Mouse (Mus musculus): Measurements from ENCODE around the gene Ttc23l. TPM values are rescaled to one million over a fixed set of nuclear protein-coding genes. Genes with fewer than 3 reads are reported as not detected.

Ttc23l gene
- not detected in 2 replicates for polyA plus RNA-seq (2015; fragmentation: Nextera tagmentation; extraction: Ambion mirVana)

- H3K36me3 ChIP-seq (ENCODE audit: insufficient read depth, low read length), result no peaks in the 10 kb centered on the region
- 91% methylated on average over 13 of the region's 13 CpGs for WGBS
- H3K27me3 ChIP-seq (ENCODE audit: insufficient read depth, low read length), result no peaks in the 10 kb centered on the region
- no peak within 1 kb of the TSS for H3K4me3 ChIP-seq (ENCODE audit: low read length)
- no peak within 1 kb of the TSS for H3K9ac ChIP-seq (replicated peaks; ENCODE audit: low read length)
- ATAC-seq (ENCODE audit: low FRiP score, low TSS enrichment), result no peak
- no peak within 1 kb of the TSS for H3K4me2 ChIP-seq (replicated peaks; ENCODE audit: low read depth, low read length)
- H3K27ac ChIP-seq (ENCODE audit: low read length), result no peak within 1 kb of the TSS
- H3K9me3 ChIP-seq (ENCODE audit: low read length), result no peaks in the 10 kb centered on the region
- H3K4me1 ChIP-seq (ENCODE audit: insufficient read depth, low read length), result no peaks in the 10 kb centered on the region
Measured at GRCm38 (mm10) chr15:10558465-10558864, at the start of gene Ttc23l. Gene Ttc23l (minus strand): TSS chr15:10558668.

GRCm38 (mm10) chr15:10599413-10599812 is 40.9 kb upstream of the Ttc23l start:
- Histone ChIP-seq H3K9me3 (ENCODE audit: low read length) (peaks cover 6% of the 10 kb centered on the region; the same call in 1 of the 2 replicates), H3K4me1 (ENCODE audit: insufficient read depth, low read length) (peaks cover 5% of the 10 kb centered on the region), H3K27ac (ENCODE audit: low read length) (peak overlapping the region; percentile 60), H3K27me3 (ENCODE audit: insufficient read depth, low read length) (no peaks in the 10 kb centered on the region), H3K36me3 (ENCODE audit: insufficient read depth, low read length) (peaks cover 9% of the 10 kb centered on the region), H3K4me2 (replicated peaks; ENCODE audit: low read depth, low read length) (no peak overlapping the region), H3K9ac (replicated peaks; ENCODE audit: low read length) (no peak overlapping the region), H3K4me3 (ENCODE audit: low read length) (no peak overlapping the region)
- WGBS, result 83% methylated on average over 7 of the region's 7 CpGs
- ATAC-seq (ENCODE audit: low FRiP score, low TSS enrichment), result no peak

DNA sequence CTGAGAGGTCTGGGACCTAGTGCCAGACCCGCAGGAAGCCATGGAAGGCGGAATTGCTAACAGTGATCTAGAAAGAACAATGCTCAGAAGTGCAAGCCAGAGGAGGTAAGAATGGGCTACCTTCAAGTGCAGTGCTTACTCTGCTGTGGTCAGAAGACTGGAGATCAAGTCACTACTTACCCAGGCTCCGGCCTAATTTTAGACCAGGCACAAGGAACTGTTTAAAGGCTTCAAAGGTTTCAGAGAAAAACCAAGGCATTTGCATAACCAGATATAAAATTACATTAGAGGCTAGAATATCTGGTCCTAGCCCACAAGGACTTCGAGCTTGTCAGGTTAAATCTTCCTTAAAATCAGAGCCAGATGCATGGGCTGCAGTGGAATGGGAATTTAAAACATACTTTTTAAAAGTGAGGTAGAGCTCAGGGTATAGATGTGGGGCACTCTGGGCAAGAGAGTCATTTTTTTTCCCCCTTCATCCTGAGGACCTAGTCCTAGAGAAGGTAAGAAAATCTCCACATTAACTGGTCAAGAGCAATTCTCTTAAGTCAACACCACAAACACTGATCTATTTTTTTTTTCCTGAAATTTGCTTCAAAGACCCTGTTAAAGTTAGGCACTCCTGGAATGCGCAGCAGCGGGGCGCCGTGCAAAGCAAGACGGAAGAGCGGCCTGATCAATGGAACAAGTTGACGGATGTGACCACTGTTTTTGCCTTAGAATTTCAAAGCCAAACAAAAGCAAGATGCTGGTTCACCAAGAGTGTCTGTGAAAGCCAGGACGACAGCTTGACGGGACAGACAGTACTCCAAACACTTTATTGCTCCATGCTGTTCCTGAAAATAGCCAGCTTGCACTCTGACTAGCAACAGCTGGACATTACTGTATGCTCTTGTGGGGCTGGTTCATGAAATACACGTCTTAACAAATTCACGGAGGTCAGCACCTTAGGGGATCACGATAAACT is 40.1 kb upstream of the Ttc23l start:
- Histone ChIP-seq H3K27me3 (ENCODE audit: insufficient read depth, low read length) (no peaks in the 10 kb centered on the region), H3K4me3 (ENCODE audit: low read length) (no peak overlapping the region), H3K9me3 (ENCODE audit: low read length) (0 out of 2 replicates have a peak, but pooled peaks cover under 1% of the 10 kb centered on the region), H3K9ac (replicated peaks; ENCODE audit: low read length) (no peak overlapping the region), H3K4me1 (ENCODE audit: insufficient read depth, low read length) (peaks cover 5% of the 10 kb centered on the region), H3K36me3 (ENCODE audit: insufficient read depth, low read length) (no peaks in the 10 kb centered on the region; the same call in 1 of the 2 replicates), H3K4me2 (replicated peaks; ENCODE audit: low read depth, low read length) (no peak overlapping the region), H3K27ac (ENCODE audit: low read length) (peak overlapping the region; percentile 40; the same call in 1 of the 2 replicates)
- WGBS, result 75% methylated on average over 16 of the region's 16 CpGs
- peak; percentile 67; the same call in 1 of the 2 replicates for ATAC-seq (ENCODE audit: low FRiP score, low TSS enrichment)

DNA sequence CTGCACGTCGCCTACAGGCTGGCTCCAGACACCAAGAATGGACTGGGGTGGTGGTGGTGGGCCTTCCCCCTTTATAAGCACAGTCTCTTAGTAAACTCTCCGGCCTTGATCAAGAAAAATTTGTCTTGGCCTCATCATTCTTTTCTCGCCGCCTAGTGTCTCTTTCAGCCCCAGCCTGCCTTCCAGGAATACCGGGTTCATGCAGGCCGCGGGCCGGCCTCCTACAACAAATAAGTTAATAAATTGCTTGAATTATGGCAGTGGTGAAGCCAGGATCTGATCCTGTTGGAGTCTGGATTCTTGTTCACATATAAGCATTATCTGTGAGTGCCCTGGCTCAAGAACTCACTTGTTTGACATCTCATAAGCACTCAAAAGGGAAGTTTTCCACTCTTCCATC is 38.4 kb upstream of the Ttc23l start:
- Histone ChIP-seq H3K4me3 (ENCODE audit: low read length) (no peak overlapping the region), H3K9me3 (ENCODE audit: low read length) (no peaks in the 10 kb centered on the region), H3K4me1 (ENCODE audit: insufficient read depth, low read length) (peaks cover 5% of the 10 kb centered on the region), H3K9ac (replicated peaks; ENCODE audit: low read length) (no peak overlapping the region), H3K36me3 (ENCODE audit: insufficient read depth, low read length) (peaks cover 3% of the 10 kb centered on the region; the same call in 1 of the 2 replicates), H3K4me2 (replicated peaks; ENCODE audit: low read depth, low read length) (no peak overlapping the region), H3K27me3 (ENCODE audit: insufficient read depth, low read length) (no peaks in the 10 kb centered on the region), H3K27ac (ENCODE audit: low read length) (no peak overlapping the region)
- ATAC-seq (ENCODE audit: low FRiP score, low TSS enrichment), result no peak
- 84% methylated on average over 9 of the region's 9 CpGs for WGBS

GRCm38 (mm10) chr15:10595408-10595807 is 36.9 kb upstream of the Ttc23l start:
- Histone ChIP-seq H3K4me2 (replicated peaks; ENCODE audit: low read depth, low read length) (no peak overlapping the region), H3K36me3 (ENCODE audit: insufficient read depth, low read length) (peaks cover 3% of the 10 kb centered on the region; the same call in 1 of the 2 replicates), H3K27me3 (ENCODE audit: insufficient read depth, low read length) (no peaks in the 10 kb centered on the region), H3K27ac (ENCODE audit: low read length) (no peak overlapping the region), H3K9me3 (ENCODE audit: low read length) (no peaks in the 10 kb centered on the region), H3K4me3 (ENCODE audit: low read length) (no peak overlapping the region), H3K9ac (replicated peaks; ENCODE audit: low read length) (no peak overlapping the region), H3K4me1 (ENCODE audit: insufficient read depth, low read length) (peaks cover 5% of the 10 kb centered on the region)
- 78% methylated on average over 6 of the region's 6 CpGs for WGBS
- no peak for ATAC-seq (ENCODE audit: low FRiP score, low TSS enrichment)

DNA sequence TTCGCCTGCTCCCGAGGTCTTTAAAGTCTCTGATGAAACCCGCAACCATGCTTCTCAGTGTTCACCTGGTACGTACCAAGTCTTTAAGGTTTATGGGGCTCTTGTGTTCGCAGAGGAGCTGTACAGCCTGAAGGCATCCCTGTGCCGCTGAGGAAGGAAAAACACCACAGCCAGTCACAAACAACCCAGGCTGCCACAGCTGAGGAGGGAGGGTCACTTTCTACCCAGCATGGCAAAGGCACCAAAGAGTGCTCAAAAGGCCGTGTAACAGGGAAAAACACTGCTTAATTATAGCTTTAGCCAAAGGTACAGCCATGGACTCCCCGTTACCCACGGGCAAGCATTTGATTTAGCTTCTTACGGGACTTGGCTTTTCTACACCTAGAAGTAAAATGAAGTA is 36.4 kb upstream of the Ttc23l start:
- Histone ChIP-seq H3K27ac (ENCODE audit: low read length) (no peak overlapping the region), H3K9me3 (ENCODE audit: low read length) (no peaks in the 10 kb centered on the region), H3K27me3 (ENCODE audit: insufficient read depth, low read length) (no peaks in the 10 kb centered on the region), H3K36me3 (ENCODE audit: insufficient read depth, low read length) (peaks cover 3% of the 10 kb centered on the region; the same call in 1 of the 2 replicates), H3K4me3 (ENCODE audit: low read length) (no peak overlapping the region), H3K4me1 (ENCODE audit: insufficient read depth, low read length) (peaks cover 5% of the 10 kb centered on the region), H3K9ac (replicated peaks; ENCODE audit: low read length) (no peak overlapping the region), H3K4me2 (replicated peaks; ENCODE audit: low read depth, low read length) (no peak overlapping the region)
- ATAC-seq (ENCODE audit: low FRiP score, low TSS enrichment), result no peak
- 71% methylated on average over 10 of the region's 10 CpGs for WGBS

DNA sequence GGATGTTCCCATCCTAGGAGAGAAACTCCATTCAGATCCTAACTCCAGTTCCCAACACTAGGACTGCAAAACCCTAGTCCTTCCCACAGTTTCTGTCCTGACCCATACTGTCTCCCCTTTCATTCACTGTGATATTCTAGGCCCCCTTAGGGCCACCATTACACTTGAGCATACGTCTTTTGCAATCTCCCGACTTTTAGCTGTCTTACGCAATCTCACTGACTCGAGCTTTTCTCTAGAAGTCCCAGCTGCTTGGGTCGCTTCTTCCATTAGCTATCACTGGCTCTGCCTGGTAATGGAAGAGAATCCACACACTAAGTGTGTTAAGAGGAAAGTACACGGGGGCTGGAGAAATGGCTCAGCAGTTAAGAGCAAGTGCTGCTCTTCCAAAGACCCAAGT is 34.6 kb upstream of the Ttc23l start:
- Histone ChIP-seq H3K4me3 (ENCODE audit: low read length) (no peak overlapping the region), H3K9me3 (ENCODE audit: low read length) (no peaks in the 10 kb centered on the region), H3K4me1 (ENCODE audit: insufficient read depth, low read length) (no peaks in the 10 kb centered on the region), H3K27ac (ENCODE audit: low read length) (no peak overlapping the region), H3K36me3 (ENCODE audit: insufficient read depth, low read length) (peaks cover 12% of the 10 kb centered on the region; the same call in 1 of the 2 replicates), H3K9ac (replicated peaks; ENCODE audit: low read length) (no peak overlapping the region), H3K4me2 (replicated peaks; ENCODE audit: low read depth, low read length) (no peak overlapping the region), H3K27me3 (ENCODE audit: insufficient read depth, low read length) (no peaks in the 10 kb centered on the region)
- no peak for ATAC-seq (ENCODE audit: low FRiP score, low TSS enrichment)
- 90% methylated on average over 6 of the region's 6 CpGs for WGBS

DNA sequence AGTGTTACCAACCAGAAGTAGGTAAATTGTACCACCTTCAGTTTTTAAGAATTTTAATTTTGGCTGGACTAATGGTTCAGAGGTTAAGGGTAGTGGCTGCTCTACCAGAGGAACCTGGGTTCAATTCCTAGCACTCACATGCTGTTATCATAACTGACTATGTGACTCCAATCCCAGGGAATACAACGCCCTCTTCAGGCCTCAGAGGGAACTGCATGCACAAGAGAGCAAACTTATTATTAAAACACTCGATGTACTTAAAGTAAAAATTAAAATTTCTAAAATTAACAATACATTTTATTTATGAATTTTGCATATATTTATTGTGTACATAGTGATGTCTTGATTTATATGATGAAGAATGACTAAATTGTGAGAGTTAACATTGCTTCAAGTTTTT is 28.1 kb upstream of the Ttc23l start:
- Histone ChIP-seq H3K4me1 (ENCODE audit: insufficient read depth, low read length) (no peaks in the 10 kb centered on the region), H3K36me3 (ENCODE audit: insufficient read depth, low read length) (peaks cover 32% of the 10 kb centered on the region), H3K27ac (ENCODE audit: low read length) (no peak overlapping the region), H3K4me2 (replicated peaks; ENCODE audit: low read depth, low read length) (no peak overlapping the region), H3K4me3 (ENCODE audit: low read length) (no peak overlapping the region), H3K9ac (replicated peaks; ENCODE audit: low read length) (no peak overlapping the region), H3K9me3 (ENCODE audit: low read length) (no peaks in the 10 kb centered on the region), H3K27me3 (ENCODE audit: insufficient read depth, low read length) (no peaks in the 10 kb centered on the region)
- WGBS, result 86% methylated on average over 2 of the region's 2 CpGs
- no peak for ATAC-seq (ENCODE audit: low FRiP score, low TSS enrichment)

- Histone ChIP-seq H3K4me1 (ENCODE audit: insufficient read depth, low read length) (no peaks in the 10 kb centered on the region), H3K9ac (replicated peaks; ENCODE audit: low read length) (no peak overlapping the region), H3K36me3 (ENCODE audit: insufficient read depth, low read length) (peaks cover 29% of the 10 kb centered on the region), H3K4me3 (ENCODE audit: low read length) (no peak overlapping the region), H3K9me3 (ENCODE audit: low read length) (no peaks in the 10 kb centered on the region), H3K27ac (ENCODE audit: low read length) (no peak overlapping the region), H3K27me3 (ENCODE audit: insufficient read depth, low read length) (no peaks in the 10 kb centered on the region), H3K4me2 (replicated peaks; ENCODE audit: low read depth, low read length) (no peak overlapping the region)
- WGBS, result 87% methylated on average over 10 of the region's 10 CpGs
- ATAC-seq (ENCODE audit: low FRiP score, low TSS enrichment), result no peak
Measured at GRCm38 (mm10) chr15:10584359-10585187, 26.1 kb upstream of the Ttc23l start.
